Mouse (Mus musculus) urinary bladder, postnatal 14 days (tissue): ENCODE measurements at regions not wholly inside any gene's neighbourhood (a gene's known extent, or its start where the extent isn't known, plus 50 kb on each side); places are given as distances from the start of the nearest gene placed in this dataset.

ENCODE experiments used
- DNase-seq: peaks from one replicate; pipeline ENCODE4 v3.0.0; 2021; ENCODE audit warnings: low spot score

DNA sequence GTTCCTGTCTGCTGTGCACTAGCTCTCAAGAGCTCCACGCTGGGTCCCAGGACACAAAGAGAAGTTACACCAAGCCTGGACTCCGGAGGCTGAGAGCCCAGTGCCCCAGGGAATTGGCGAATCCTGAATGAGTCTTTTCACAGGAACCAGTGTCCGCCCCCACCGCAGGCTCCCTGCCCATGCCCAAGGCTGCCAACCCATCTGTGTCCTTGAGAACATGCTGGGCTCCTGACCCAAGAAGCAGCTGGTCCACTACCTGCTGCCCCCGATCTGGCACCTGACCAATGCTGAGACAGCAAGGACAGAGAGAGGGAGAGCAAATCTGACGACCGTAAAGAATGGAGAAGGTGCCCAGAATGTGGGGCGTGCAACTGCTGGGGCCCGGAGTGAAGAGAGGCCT lies 85.2 kb upstream of the Cplx2 start:
- peak; percentile 8 for DNase-seq

DNA sequence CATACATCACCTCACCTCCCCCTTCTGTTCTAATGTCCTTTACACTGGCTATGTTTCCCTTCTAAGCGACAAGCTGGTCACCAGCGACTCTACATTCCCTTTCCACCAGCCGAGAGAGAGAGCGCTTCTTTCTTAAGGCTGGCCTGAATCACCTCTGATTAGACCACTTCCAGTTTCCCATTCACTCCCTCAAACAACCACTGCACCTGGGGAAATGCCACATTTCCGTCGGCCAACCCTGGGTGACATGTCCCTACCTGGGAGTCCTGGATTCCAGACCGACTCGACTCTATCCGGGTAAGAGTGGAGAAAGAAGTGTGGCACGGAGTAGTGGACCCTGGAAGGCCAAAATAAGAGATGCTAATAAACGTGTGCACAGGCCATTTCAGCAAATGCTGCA lies 84.5 kb upstream of the Cplx2 start:
- no peak for DNase-seq

DNA sequence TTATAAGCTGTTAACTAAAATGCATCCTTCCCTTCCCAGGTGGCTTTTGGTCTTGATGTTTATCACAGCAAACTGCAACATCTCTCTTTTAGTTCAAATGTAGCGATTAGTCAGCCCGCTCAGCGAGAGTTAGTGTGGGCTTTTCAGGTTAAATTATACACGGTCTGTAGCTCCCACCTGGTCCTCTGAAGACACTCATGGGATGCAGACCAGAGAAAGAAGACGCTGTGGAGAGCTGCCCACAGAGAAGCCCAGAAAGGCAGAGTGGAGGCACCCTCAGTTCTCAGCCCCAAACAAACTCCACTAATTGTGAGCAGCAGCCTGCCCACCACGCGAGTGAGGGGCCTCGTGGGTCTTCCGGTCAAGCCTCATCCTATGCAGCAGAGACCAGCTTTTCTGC lies 81.1 kb upstream of the Cplx2 start:
- DNase-seq: no peak

DNA sequence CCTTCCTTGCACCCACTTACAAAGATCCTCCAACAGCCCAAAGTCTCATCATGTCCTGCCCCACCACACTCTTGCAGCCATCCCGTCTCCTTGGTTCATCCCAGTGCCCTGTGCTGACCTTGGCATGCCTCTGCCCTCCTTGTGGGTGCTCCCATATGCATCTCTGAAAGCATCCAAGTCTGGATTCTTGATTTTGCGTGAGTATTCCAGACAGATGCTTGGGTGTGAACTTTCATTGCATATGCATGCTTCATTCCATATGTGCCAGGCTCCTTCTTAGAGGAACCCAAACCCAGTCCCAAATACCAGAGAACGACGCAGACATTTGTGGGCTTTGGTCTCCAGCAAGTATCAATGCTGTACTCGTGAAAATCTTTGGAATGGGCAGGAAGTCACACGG lies 78.8 kb upstream of the Cplx2 start:
- DNase-seq: no peak

DNA sequence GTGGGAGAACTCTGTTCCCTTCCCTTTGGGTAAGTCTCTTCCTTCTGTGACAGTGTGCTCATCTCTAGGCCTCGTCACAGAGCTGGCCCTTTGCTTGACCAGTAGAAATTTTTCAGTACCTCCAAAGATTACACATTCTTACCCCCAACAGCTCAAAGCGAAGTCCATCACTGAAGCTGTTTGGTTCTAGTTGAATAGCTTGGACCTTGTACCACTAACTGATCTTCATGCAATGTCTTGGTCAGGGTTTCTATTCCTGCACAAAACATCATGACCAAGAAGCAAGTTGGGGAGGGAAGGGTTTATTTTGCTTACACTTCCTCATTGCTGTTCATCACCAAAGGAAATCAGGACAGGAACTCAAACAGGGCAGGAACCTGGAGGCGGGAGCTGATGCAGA lies 78.1 kb upstream of the Cplx2 start:
- no peak for DNase-seq

DNA sequence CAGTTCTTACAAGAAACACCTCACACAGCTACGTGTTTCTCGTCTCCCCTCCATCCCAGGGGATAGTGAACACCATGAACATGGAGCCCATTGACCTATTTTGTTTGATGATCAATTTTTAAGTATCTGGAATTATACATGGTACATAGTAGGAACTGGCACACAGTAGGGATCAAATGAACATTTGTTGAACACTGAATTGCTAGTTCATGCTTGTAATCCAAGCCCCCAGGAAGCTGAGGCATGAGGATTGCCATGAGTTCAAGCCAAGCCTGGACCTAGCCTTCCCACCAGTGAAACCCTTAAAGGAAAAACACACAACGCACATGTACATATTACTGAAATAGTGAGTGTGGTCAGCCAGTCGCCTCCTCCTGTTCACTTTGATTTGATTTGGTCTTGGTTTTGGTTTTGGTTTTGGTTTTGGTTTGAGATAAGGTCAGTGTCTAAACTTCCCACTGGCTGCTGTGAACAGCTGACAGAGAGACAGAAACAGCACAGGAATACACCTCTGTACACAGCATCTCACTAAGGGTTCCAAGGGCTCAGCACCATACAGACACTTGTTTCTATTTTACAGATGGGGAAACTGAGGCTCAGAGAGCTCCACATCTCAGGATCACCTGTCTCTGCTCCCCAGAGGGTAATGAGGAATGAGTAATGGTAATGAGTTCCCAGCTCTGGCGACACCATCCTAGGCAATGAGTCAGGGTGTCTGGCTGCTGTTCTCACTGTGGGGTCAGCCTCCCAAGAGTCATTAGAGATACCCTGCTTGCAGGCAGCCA lies 75.5 kb upstream of the Cplx2 start:
- DNase-seq: no peak

DNA sequence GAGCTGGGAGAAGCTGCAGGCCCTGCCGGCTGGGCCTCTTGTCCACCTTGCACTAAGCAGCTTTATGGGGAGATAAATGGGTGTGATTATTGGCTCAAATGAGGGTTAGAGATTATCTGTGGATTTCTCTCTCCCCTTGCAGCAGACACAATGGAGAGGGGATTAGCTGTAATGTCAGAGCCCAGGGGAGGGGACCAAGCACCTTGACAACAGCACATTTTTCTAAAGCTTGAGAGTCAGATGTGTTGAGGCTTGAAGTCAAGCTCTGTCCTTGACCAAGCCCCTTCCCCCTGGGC lies 74.9 kb upstream of the Cplx2 start:
- DNase-seq: no peak

DNA sequence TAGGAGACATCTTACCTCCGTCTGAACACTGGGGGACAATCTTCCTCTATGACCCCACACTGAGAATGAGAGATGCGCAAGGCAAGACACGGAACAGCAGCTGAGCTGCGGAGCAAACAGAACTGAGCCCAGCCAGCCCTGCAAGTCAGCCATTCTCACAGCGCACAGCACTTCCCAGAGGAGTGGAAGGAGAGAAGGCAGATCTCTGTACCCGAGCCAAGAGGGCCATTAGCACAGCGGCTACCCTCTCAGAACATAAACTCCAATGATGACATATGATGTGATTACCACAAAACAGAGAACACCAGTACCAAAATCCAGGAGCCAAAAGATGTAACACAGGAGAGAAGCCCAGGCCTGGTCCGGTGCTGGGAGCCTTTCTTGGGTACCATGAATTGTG lies 72.3 kb upstream of the Cplx2 start:
- DNase-seq: no peak

DNA sequence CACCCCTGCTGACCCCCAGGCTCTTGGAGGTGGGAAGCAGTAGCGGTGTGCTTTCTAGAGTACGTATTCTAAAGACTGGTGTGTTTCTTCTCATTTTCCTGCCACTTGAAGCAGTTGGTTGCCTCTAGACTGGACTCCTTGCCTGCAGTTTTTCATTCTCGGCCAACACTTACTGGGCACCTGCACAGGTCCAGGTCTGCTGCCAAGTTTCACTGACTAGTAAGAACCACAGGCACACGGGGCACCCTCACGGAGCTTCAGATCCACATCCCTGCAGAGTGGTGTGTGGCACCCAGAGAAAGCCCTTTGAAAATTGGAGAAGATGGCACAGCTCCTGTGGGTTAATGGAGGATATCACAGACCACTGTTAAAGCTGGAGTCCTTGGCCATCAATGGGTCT lies 71.9 kb upstream of the Cplx2 start:
- no peak for DNase-seq

DNA sequence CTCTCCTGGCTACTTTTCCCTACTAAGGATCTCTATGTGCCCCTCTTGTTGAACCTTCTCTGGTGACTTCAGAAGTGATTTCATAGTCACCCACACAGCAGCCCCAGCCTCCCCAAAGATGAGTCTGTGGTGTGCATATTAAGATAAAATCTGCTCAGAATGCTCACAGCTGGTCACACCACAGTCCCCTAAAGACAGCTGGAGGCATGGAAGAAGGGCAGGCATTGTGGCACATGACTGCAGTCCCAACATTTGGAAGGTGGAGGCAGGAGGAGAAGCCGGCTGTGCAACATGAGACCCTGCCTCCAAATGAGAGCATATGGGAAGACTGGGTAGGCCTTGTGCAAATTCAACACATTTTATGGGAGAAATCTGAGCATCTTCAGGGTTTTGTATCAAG lies 70.0 kb upstream of the Cplx2 start:
- DNase-seq: no peak

DNA sequence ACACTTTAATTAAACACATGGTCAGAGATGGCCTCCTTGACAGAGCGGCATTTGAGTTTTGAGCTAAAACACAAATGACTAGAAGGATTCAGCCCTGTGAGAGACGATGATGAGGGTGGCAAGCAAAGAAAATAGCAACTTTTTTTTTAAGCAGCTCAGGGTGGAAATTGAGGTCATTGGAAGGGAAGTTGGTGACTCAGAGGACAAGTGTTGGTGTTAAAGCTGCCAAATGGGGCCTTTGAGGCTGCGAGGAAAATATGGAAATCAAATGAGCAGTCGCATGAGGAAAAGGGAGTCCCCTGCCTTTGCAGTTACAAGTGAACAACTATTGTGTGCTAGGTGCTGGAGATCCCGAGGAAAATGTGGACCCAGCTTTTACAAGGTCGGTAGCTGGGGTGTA lies 69.5 kb upstream of the Cplx2 start:
- DNase-seq: no peak

DNA sequence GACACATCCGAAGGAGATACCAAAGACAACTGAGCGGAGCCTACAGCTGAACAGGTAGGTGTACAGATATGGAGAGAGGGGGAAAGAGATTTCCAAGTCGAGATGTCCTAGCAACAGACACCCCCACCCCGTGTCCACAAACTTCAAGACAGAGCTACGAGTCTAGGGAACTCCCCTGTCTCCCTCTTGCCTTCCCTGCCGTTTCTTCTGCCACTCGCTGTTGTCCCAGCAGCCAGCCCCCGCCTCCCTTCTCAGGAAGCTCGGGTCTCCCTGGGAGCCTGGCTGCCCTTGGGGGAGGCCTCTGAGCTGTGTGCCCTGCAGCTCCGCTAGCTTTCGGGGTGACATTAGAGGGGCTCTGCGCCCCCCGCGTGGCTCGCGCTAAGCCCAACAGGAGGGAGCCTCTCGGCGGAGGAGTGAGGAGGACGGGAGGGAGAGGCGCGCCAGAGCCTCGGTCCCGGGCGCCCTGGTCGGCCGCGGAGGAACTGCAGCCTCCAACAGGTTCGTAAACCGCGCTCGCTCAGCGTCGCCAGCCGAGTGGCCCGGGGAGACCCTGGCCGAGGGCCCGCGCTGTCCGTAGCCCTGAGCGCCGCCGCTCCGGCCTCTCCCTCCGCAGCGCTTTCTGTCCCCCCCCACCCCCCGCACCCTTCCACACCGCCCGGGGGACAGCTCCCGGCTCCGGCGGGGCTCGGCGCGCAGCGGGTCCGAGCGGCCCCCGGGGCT lies 68.6 kb upstream of the Cplx2 start:
- DNase-seq: peak; percentile 36

DNA sequence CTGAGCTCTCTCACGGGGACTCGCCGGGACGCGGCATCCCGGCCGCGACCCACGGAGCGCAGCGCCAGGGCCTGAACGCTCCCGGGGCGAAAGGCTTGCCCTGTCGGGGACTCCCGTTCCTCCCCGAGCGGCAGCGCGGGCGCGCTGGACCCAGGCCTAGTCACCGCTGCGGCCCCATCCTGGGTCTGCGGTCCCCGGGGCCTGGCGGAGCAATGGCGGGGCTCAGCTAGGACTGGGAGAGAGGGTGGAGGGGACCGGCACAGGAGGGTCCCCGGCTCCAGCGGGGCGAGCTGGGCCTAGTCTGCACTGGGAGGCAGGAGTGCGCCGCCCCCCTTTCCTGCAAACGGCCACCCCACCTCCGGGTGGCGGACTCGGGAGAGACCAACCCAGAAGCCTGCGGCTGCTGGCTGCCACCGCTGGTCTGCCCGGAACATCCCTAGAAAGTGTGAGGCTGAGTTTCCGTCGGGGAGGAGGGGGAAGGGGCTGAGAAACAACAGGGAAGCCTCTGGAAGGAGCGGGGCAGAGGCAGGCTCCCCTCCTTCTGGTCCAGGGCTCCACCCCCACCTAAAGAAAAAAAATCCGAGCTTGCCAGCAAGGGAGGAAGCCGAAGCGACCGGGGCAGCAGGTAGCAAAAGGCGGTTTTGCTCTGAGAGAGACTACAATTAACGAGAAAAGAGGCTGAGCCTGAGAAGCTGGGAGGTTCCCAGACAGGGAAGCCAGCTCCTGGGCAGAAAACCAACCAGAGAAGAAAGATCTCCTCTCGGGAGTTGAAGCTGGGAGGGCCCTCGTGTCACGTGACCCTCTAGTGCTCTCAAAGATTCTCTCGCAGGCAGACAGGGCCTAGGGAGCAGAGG lies 67.9 kb upstream of the Cplx2 start:
- DNase-seq: peak; percentile 81

DNA sequence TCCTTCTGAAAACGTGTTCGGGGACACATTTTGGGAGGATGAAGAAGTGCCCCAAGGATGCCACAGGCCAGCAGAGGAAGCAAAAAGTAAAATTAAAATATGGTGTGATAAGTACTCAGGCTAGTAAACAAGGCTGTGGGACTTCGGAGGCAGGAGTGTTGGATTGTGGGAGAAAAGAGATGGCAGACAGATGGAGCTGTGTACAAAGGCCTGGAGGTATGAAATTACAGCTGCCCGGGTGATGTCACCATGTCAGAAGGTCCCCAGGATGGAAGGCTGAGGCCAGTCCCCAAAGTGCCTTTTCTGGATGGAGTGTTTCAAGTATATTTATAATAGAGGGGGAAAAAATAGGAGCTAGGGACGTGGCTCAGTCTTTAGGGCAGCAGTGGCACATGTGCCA lies 66.9 kb upstream of the Cplx2 start:
- no peak for DNase-seq

DNA sequence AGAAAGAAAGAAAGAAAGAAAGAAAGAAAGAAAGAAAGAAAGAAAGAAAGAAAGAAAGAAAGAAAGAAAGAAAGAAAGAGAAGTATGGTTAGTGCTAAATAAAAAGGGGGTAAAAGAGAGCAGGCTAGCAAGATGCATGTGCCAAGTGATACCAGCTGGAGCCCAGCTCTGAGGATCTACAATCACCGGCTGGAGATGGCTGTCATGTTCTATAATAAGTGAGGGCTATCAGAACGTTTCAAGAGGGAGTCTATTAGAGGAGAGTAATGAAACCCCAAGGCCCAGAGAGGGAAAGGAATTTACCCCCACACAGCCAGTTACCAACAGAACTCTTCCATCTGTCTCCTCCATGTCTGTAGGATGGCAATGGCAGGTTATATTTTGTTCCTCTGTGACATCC lies 62.6 kb upstream of the Cplx2 start:
- DNase-seq: no peak

DNA sequence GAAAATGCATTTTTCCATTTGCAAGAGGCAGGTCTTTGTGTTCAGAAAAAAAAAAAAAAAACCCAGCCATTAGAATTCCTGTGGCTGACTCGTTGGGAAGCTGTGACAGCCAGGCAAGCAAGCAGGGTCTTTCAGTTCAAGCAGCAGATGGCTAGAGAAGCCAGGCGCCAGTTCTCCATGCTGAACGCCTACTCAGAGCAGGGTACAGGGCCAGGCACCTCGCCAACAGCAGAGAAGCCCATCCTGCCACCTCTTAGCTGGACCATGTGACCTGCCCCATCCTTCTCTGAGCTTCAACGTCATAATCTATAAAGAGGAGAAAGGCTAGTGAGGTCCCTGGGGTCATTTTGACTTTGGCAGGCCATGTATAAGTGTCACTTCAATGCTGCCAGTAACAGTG lies 61.8 kb upstream of the Cplx2 start:
- no peak for DNase-seq

DNA sequence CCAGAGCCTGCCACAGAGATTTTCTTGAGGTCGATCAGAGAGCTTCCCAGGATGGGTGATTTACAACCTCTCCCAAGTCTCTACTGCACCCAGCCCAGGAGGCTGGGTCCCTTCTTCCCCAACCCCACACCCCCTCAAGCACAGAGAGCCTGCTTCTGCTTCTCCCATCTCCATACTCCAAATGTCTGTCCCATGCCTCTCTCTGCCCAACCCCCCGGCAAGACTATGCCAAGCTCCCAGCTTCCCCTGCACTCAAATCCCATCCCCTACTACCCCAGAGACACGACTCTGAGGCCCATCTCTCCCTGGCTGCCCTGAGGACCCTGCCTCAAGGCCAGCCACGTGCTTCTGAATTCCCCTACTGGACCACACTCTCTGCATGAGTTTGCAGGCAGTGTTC lies 61.0 kb upstream of the Cplx2 start:
- no peak for DNase-seq

DNA sequence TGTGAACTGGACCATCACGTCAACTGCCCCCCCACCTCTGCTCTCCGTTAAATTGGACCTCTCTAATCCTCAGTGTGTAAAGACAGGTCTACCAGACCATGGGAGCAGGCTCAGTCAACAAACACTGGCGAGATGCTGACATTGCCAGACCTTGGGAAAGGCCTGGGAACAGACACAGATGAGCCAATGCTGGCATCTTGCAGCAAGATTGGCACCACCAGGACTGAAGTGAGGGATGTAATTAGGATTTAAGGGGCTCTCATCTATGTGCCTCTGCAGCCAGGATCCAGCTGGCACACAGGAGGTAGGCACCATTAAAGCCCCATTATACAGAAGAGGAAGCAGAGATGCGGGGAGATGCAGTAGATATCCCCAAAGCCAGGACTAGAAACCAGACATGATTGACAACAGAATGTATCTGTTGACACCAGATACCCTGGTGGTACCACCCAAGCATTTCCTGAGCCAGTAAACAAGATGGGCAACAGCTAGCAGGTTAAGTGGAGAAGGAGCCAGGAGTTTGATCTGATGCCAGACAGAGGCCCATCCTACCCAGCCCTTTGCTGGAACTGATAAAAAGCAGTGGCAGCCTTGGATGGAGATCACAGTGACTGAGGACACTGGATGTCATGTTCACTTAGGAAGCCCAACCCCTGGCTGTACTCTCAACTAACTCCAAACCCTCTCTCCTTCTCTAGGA lies 59.7 kb upstream of the Cplx2 start:
- DNase-seq: no peak

DNA sequence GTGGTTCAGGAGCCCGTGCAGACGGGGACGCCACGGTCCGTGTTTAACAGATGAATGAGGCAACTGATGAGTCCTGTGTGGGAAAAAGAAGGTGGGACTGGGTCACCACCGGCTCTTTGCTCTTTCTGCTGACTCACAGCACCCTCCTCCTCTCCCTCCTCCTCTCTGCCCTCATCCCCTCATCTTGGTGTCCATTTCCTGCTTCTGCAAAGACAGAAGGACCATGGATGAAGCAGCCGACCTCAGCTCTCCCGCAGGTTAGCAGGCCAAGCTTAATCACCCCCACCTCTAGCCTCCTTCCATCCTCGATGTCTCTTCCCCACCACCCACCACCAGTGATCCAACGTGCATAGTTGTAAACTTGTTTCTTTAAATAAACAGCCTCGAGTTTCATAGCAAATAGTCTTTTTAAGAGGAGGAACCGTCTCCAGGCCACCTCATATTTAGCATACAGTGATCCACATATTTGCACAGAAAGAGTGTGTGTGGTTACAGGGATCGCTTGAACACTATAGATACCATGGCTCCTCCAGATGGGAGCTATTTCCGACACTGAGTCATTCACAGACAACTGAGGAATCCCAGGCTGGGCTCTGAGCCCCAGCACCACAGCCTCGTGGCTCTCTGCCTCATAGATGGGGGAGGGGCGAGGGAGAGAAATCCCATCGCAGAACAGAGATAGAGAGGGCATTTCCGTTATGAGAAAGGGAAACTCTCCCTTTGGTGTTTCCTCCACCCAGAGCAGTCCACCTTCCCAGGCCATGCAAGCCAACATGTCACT lies 58.6 kb upstream of the Cplx2 start:
- DNase-seq: peak; percentile 63

DNA sequence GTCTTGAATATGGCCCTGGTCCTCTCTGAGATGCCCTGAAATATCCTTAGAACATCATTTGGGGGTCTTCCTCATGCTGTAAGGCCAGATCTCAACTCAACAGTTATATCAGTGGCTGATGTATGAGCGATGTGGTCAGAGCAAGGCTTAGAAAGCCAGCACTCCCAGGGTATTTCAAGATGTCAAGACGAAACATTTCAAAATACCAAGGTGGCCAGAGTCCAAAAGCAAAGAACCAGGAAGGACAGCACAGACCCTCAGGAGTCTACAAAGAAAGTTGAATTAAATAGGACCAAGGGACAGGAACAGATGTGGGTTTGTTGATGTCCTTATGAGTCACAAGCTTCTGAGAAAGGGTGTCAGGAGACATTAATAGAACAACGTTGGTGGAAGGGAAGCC lies 55.8 kb upstream of the Cplx2 start:
- DNase-seq: no peak

DNA sequence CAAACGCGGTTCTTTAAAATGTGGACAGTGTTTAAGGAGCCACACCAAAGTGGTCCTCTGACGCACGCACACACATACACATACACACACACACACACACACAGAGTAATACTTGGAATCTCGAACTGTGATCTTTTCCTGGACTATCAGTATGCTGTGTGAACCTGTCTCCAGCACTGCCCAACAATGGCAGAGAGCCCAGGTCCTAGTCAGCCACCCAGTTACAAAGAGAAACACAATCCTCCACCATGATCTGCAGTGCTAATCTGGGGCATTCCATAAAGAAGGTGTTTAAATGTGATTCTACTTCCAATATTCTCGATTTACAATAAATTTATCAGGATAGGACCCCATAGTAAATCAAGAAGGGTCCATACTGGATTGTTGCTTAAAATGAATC lies 54.2 kb upstream of the Cplx2 start:
- DNase-seq: no peak

DNA sequence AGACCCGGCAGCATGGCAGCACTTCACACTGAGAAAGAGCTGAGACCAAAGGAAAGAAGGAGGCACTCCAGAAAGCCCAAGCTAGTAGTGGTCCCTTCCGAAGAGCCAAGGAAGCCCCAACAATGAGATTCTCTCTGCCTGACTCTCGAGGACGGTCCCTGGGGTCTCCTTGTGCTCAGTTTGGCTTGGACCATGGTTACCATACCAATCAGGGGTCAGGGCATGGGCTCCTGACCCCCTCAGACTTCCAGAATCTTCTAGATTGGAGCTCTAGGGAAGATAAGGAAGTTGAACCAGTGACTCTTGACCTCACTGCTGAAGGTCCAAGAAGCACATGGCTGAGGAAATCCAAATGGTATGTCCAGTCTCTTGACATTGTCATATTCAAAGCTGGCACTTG lies 53.0 kb upstream of the Cplx2 start:
- DNase-seq: no peak
